In genomic region chr7:37426061-37426460, GRCm38 (mm10) we compare ENCODE assay signal across 27 mouse cellular contexts.
"Had no signal": no experiment of that assay in that cellular context is flagged by ENCODE, and none has a peak within 500 bp of the region (broad histone marks: within the 10 kb centered on the region; RNA-seq: fewer than 3 reads in every experiment).

No protein-coding gene starts in this region.

- ATAC-seq: hindbrain, postnatal 0 days; intestine, embryonic 16.5 days; liver, embryonic 12.5 days had no signal

- H3K4me3 ChIP-seq: gastrocnemius, adult 2 months; heart, adult 2 months; heart, embryonic 13.5 days; heart, embryonic 15.5 days; hindbrain, embryonic 10.5 days; hindbrain, embryonic 12.5 days; kidney, embryonic 15.5 days; limb, embryonic 13.5 days; limb, embryonic 15.5 days; liver, embryonic 12.5 days had no signal

- H3K9ac ChIP-seq: heart, embryonic 13.5 days; heart, embryonic 15.5 days; hindbrain, embryonic 12.5 days; hindbrain, embryonic 14.5 days; kidney, embryonic 15.5 days; limb, embryonic 13.5 days; limb, embryonic 15.5 days; liver, embryonic 12.5 days had no signal

- H3K4me2 ChIP-seq: heart, embryonic 11.5 days; heart, embryonic 13.5 days; heart, embryonic 15.5 days; hindbrain, embryonic 12.5 days; hindbrain, embryonic 14.5 days; kidney, embryonic 15.5 days; limb, embryonic 13.5 days; limb, embryonic 15.5 days; liver, embryonic 12.5 days had no signal

- H3K9me3 ChIP-seq: heart, embryonic 13.5 days; heart, embryonic 15.5 days; hindbrain, embryonic 10.5 days; hindbrain, embryonic 12.5 days; kidney, embryonic 15.5 days; limb, embryonic 13.5 days; limb, embryonic 15.5 days; liver, embryonic 12.5 days had no signal

- H3K36me3 ChIP-seq: heart, embryonic 13.5 days; heart, embryonic 15.5 days; hindbrain, embryonic 10.5 days; hindbrain, embryonic 12.5 days; kidney, embryonic 15.5 days; limb, embryonic 13.5 days; limb, embryonic 15.5 days; liver, embryonic 12.5 days had no signal

- H3K27ac ChIP-seq: gastrocnemius, adult 2 months; heart, adult 2 months; heart, embryonic 13.5 days; heart, embryonic 15.5 days; hindbrain, embryonic 10.5 days; hindbrain, embryonic 12.5 days; hindbrain, embryonic 14.5 days; hindbrain, postnatal 0 days; kidney, embryonic 15.5 days; kidney, postnatal 0 days; limb, embryonic 13.5 days; limb, embryonic 15.5 days; liver, embryonic 12.5 days had no signal

- H3K27me3 ChIP-seq: heart, embryonic 13.5 days; heart, embryonic 15.5 days; hindbrain, embryonic 12.5 days; kidney, embryonic 15.5 days; limb, embryonic 13.5 days; limb, embryonic 15.5 days; liver, embryonic 12.5 days had no signal

- DNase-seq: gastrocnemius, adult 2 months; gastrocnemius, postnatal 10 days; gastrocnemius, postnatal 25 days; heart, adult 2 months; heart, postnatal 14 days; heart, postnatal 4 days; kidney, adult 11 months; kidney, adult 2 months; kidney, adult 9 months; kidney, postnatal 14 days; kidney, postnatal 36 days; layer of hippocampus, adult 9-11 months; layer of hippocampus, postnatal 36 days; left cerebral cortex, postnatal 4 days had no signal

- H3K4me1 ChIP-seq: heart, embryonic 13.5 days; heart, embryonic 15.5 days; hindbrain, embryonic 10.5 days; hindbrain, embryonic 12.5 days; kidney, embryonic 15.5 days; limb, embryonic 15.5 days; liver, embryonic 12.5 days had no signal
